Mouse (Mus musculus) embryonic fibroblast, embryonic 13.5 days (primary cell): ENCODE data around the gene Nrg4.

Experiments
- CTCF ChIP-seq: IDR thresholded peaks from 2 replicates; pipeline ENCODE4 v1.5.1; 2011; ENCODE audit warnings: mild to moderate bottlenecking, control low read depth, low read length, moderate library complexity, borderline replicate concordance; ENCODE audit not compliant: insufficient read depth
- POLR2A ChIP-seq: IDR thresholded peaks from 2 replicates; pipeline ENCODE4 v1.6.1; 2011; ENCODE audit warnings: low read depth, mild to moderate bottlenecking, control low read depth, low read length, moderate library complexity

DNA sequence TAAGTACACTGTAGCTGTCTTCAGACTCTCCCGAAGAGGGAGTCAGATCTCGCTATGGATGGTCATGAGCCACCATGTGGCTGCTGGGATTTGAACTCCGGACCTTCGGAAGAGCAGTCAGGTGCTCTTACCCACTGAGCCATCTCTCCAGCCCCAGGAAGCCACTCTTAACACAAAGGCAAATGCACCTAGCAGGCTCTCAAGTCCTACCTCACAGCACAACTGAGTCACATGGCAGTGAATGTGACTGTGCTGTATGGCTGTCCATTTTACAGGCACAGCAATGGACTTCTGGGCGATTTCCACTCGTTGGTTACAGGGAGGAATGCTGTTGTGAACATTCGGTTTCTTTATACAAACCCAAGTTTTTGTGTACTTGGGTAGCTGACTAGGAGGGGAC is 94.1 kb downstream of the Nrg4 start:
- TF ChIP-seq POLR2A (no peak), CTCF (no peak)
